Mouse (Mus musculus): ENCODE data around the gene Epha1.

GRCm38 (mm10) chr6:42323371-42324066, 49.5 kb downstream of the Epha1 start:
- TF ChIP-seq CTCF (IDR thresholded peaks at IDR 0.05) (no peak), EP300 (IDR thresholded peaks at IDR 0.05) (no peak)

Measured in lung, postnatal 0 days (tissue).